Mouse (Mus musculus): ENCODE data around the gene Frem1. TPM values are rescaled to one million over a fixed set of nuclear protein-coding genes. Genes with fewer than 3 reads are reported as not detected.

The Frem1 gene
- 0.14 and 2.3 TPM in 2 replicates for polyA plus RNA-seq (2012; rRNA removed; ENCODE audit: low replicate concordance)

DNA sequence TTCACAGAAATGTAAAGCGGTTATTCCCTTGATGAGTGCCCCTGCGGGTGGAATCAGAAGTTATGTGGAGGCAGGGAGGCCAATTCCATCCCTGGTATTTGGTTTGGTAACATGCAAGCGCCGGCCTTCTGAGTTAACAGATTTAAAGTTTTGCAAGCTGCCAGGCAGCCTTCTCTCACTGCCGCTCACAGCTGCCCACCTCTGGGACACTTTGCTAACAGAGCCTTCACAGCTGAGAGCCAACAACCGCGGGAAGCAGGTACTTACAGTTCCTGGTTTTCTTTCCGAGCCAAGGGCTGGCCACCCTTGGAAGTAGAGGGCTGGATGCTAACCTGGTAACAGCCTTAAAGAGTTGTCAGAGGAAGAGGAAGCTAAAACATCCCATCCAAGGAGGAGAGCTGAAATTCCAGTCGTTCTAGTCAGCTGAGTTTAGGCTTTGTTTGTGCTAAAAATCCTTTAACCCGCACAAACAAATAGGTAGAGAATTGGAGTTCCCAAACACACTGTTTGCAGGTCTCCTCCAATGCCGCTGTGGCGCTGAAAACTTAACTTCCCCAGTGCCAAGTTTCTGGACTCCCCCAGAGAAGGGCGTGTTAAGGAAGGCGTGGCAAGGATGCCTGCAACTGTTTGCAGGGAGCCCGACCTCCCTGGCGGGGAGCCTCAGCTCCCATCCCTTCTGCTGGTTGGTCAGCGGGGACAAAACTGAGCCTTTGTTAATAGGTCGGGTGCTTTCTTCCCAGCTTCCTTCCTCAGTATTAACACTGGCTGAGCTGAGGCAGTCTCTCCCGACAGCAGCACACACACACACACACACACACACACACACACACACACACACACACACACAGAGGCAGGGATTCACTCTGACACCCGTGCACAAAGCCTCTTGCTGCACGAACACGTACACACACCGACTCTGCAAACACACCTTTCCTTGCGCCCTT, at the start of gene Frem1:
TSS of gene Frem1 (minus strand) at position 706 of the 944 bp plus-strand sequence.

DNA sequence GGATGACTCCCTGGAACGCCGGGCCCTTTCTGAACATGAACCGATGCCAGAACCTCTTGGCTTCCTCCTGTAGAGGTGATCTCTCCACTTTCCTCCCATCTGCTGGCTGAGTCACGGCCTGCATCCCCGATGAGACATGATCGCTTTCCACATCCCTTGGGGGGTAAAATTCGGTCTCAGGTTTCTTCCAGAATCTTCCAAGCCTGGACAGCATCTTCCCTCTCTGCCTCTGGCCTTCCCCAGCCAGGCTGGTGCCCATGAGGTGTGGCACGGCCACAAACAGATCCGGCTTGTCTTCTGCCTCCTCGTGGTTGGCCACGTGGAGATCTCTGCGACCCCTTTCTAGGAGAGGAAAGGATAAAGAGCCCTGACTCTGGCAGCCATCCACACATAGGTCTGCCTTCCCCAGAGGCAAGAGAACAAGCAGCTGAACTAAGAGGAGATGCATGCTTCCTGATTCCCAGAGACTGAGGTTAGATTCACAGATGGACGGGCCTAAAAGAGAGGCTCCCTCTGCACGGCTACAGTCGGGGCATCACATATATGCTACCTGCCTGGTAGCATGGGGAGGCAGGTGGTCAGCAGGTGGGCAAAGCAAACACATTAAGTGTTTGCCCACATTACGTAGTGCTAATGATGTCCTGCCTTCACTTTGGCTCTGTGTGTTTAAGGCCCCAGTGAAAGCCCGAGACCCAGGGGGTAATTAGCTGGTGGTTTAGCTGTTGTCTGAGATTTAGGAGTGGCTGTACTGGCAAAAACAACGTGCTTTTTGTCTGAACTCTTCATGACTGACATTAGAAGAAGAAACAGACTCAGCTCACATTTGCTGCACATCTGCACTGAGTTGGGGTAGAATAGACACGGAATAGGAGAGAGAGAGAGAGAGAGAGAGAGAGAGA, 167.3 kb downstream of the Frem1 start, which contains the start of gene Cer1:
TSS of gene Cer1 (minus strand) at position 513 of the 899 bp plus-strand sequence.

DNA sequence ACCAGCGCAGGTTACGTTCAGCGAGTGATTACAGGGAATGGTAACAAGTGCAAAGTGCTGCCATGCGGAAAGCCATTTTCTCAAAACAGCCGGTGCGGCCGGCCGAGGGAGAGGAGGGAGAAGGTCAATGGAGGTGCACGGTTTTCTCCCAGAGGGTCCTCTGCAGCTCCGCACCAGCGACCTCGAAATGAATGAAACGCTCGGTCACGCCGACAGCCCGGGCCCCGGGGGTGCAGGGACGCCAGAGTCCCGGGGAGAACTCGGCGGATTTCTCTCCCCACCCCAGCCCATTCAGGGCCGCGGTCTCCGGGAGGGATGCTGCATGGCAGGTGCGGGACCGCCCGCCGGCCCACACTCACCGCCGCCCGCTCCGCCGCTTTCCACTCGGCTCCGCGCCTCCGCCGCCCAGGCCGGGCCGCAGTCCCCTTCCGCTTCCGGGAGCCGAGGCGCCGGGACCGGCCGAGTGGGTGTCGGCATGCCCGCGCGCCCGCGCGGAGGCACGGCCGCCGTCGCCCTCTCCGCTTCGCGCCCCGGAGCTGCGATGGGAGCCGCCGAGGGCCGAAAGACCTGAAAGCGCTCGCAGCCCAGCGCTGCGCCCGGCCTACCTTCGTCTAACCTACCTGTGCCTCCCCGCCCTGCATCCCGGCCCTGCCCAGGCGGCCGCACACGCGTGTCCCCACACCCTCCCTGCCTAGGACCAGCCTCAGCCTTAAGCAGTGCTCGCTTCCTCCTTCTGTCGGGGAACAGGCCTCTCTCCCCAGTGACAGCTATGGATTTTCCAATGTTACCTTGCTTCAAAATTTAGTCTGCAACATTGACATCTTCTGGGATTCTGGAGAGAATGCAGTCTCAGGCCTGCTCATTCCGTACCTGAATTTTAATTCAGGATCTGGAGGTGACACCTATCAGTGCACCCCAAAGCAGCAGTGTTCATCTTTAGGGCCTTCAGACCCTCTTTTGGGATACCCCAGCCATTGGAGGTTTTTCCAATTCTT, 192.7 kb downstream of the Frem1 start, which contains the start of gene Zdhhc21:
TSS of gene Zdhhc21 (minus strand) at position 828 of the 995 bp plus-strand sequence.

Other genes with a start within 250 kb of the Frem1 start
- gene Zdhhc21, start 192.4 kb downstream of the Frem1 start, polyA plus RNA-seq (2012; rRNA removed; ENCODE audit: low replicate concordance), result 3.0 and 5.6 TPM in 2 replicates
- not detected in 2 replicates for gene Cer1, start 167.2 kb downstream of the Frem1 start, polyA plus RNA-seq (2012; rRNA removed; ENCODE audit: low replicate concordance)

All from subcutaneous adipose tissue, adult 2 months (tissue).